Mouse (Mus musculus): ENCODE results near the gene Isca1.
A peak's percentile ranks its signal among the peaks of the same experiment; 100 is the strongest.
"Not testable (repeated sequence)": the region's sequence is repeated elsewhere in the genome, so short reads cannot be mapped to it uniquely, and the experiment has no call there.

Isca1 gene

GRCm38 (mm10) chr13:59746711-59747110, 22.9 kb downstream of the Isca1 start, which contains the start of gene 1700014D04Rik:
TSS of gene 1700014D04Rik (minus strand) at chr13:59746752.
- no peak for DNase-seq (ENCODE audit: low spot score)

DNA sequence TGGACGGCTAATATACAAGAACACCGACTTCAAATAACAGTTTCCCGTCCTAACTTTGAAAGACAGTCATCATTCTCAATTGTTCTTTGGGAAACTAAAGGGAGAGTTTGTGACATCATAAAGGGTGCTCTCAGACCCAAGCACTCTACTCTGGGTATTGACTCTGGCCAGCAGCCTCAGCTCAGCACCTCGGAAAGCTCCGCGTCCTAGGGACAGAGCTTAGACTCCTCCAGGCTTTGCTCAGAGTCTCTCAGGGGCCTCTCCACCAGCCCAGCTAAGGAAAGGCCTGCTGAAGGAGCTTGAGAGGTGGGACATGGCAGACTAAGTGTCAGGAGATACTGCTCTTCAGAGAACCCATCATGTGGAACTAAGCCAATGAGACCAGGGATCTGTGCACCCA, 23.4 kb downstream of the Isca1 start:
- DNase-seq (ENCODE audit: low spot score): no peak

GRCm38 (mm10) chr13:59745462-59745861, 24.1 kb downstream of the Isca1 start:
- no peak for DNase-seq (ENCODE audit: low spot score)

- no peak for DNase-seq (ENCODE audit: low spot score)
Measured at GRCm38 (mm10) chr13:59741697-59742096, 27.9 kb downstream of the Isca1 start.

- no peak for DNase-seq (ENCODE audit: low spot score)
Measured at GRCm38 (mm10) chr13:59741096-59741495, 28.5 kb downstream of the Isca1 start.

DNA sequence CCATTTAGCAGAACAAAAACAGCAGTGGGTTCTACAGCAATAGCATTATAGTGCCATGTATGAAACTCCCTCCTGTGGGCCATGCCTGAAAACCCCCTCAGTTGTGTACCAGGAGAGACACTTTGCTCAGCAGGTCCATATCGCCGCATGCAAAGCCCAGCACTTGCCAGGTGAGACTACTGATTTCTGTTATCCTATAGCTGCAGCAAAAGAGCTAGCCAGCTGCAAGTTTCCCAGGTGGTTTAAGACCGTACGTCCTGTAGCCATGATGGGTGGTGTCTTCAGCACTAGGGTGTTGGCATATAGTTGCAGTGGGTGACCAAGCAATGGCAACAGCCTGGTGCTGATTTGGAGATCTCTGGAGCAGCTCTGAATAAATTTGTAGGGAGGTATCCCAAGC, 30.2 kb downstream of the Isca1 start:
- no peak for DNase-seq (ENCODE audit: low spot score)

GRCm38 (mm10) chr13:59738455-59738854, 31.2 kb downstream of the Isca1 start:
- no peak for DNase-seq (ENCODE audit: low spot score)

- no peak for DNase-seq (ENCODE audit: low spot score)
Measured at GRCm38 (mm10) chr13:59735190-59735589, 34.4 kb downstream of the Isca1 start.

GRCm38 (mm10) chr13:59734347-59734746, 35.3 kb downstream of the Isca1 start:
- not testable (repeated sequence) for DNase-seq (ENCODE audit: low spot score)

GRCm38 (mm10) chr13:59733936-59734335, 35.7 kb downstream of the Isca1 start:
- DNase-seq (ENCODE audit: low spot score): no peak

GRCm38 (mm10) chr13:59731652-59732051, 38.0 kb downstream of the Isca1 start, which contains the start of gene Spata31d1d:
TSS of gene Spata31d1d (minus strand) at chr13:59731752.
- no peak for DNase-seq (ENCODE audit: low spot score)

DNA sequence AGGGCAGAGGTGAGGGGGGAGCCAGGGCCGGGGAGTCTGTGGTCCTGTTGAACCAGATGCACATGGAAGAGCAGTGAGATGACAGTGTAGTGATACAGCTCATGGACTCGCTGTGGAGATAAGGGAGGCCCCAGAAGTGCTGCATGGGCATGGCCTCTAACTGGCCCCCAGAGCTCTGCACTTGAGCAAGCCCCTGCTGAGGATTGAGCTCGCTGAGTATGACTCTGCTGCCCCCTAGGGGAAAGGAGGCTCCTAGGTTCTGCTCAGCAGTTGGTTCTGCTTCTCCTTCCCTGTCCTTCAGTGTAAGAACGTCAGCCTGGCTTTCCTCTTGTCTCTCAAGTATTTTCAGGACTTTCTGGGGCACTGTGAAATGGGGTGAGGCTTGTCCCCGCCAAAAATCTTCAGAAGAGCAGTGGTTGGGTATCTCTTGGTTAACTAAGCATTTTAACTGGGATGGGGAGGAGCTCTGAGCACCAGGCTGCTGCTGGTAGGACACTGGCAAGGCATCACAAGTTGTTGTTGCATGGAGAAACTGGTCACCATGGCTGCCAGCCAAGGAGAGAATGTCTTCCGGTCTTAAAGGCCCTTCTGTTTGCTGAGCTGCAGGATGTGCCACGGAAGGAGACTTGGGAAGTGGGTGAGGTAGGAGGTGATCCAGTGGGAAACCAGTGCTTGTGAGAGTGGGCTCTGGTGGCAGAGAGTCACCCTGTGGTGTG, 41.1 kb downstream of the Isca1 start:
- DNase-seq (ENCODE audit: low spot score): peak; percentile 77

GRCm38 (mm10) chr13:59726139-59726867, 43.3 kb downstream of the Isca1 start:
- no peak for DNase-seq (ENCODE audit: low spot score)

GRCm38 (mm10) chr13:59722089-59722488, 47.5 kb downstream of the Isca1 start:
- DNase-seq (ENCODE audit: low spot score): not testable (repeated sequence)

DNA sequence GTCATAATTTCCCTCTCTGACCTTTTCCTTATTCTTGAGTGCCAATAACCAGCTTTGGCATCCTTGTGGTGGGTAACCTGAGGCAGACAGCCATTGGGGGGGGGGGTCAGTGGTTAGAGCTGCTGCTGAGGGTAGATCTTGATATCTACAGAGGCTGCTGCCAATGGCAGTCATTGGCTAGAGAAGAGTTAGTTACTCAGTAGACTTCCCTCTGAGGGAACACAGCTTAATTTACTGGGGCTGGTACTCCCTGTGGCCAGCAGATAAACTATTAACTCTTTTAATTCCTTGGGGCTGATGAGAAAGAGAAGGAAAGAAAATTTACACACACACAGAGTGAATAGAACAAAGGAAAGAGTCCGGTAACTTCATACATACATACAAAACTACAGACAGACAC, 50.1 kb downstream of the Isca1 start:
- no peak for DNase-seq (ENCODE audit: low spot score)

DNA sequence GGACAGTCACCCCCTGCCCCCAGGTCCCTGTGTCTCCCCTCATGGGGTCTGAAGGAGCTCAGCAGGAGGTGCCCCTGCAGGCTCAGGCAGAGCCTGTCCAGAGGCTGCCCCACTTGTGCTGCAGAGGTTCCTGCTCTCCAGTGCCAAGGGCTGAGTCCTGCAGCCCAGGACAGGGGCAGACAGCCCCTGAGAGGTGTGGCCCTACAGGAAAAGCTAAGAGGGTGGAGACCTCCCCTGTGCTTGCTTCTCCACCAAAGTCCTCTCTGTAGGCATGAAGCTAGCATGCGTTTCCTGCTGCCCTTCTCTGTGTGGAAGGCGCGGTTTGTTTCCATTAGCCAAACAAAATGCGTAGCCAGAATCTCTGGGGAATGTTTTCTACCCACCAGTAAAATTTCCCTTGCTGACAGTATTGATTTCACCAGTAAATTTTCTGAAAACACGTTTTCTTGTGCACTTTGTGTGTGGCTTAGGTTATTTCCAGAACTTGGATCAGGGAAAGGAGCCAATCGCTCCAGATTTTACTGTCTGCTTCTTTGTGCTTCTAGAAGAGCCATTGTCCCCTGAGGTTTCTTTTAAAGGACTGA, 50.7 kb downstream of the Isca1 start:
- DNase-seq (ENCODE audit: low spot score): not testable (repeated sequence)

DNA sequence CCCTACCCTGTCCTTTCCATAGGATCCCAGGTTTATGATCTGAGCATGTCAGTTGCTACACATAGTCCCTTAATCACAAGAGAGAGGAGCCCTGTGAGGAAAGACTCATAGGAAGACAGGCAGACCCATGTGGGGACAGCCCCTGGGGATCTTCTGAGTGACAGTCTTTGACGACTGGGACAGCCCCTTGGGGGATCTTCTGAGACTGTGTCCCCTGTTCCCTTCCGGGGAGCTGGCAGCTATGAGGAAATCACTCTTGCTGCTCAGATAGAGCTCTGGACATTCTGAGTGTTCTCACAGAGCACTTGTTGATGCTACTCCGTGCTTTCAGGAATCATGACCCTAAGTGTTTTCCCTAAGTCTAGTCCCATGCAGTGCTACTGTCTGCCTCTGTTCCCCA, 55.9 kb downstream of the Isca1 start:
- no peak for DNase-seq (ENCODE audit: low spot score)

DNA sequence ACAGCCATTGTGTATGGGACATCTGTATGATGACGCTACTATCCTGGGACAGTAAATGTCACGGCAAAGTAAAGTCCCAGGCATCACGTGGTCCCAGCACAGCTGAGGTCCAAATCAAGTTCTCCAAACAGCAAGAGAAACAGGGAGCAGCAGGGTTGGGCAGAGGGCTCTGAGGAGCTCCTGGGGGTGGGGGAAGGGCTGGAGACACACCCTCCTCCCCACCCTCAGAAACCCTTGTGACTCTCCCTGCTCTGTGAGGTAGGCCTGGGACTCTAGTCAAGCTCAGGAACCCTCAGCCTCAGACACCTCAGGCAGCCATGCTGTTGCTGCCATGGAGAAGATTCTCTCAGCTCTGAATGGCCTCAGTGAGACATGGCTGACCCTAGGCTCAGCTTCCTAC, 57.6 kb downstream of the Isca1 start, which contains the start of gene Spata31d1b:
TSS of gene Spata31d1b (plus strand) at position 301 of the 400 bp plus-strand sequence.
- DNase-seq (ENCODE audit: low spot score): not testable (repeated sequence)

- no peak for DNase-seq (ENCODE audit: low spot score)
Measured at GRCm38 (mm10) chr13:59710230-59710629, 59.4 kb downstream of the Isca1 start, which contains the start of gene Spata31d1a. TSS of gene Spata31d1a (minus strand) at chr13:59710330.
